Mouse (Mus musculus): Measurements from ENCODE around the gene Pcca. TPM values are rescaled to one million over a fixed set of nuclear protein-coding genes. Genes with fewer than 3 reads are reported as not detected.

Gene Pcca
- 10 to 100 TPM; 28.4 to 29.2 TPM for total RNA-seq (2021)
- long read RNA-seq, experiment 1, transcript Pcca-201 (24 exons, 2,592 nt): major isoform, 27 of 37 reads
- long read RNA-seq, experiment 1, partial matches to known transcripts: 1 of 37 reads
- long read RNA-seq, experiment 1, other reads (novel, unspliced or antisense): 9 of 37 reads
- long read RNA-seq, experiment 2, transcript Pcca-201 (24 exons, 2,592 nt): major isoform, 21 of 30 reads
- long read RNA-seq, experiment 2, partial matches to known transcripts: 3 of 30 reads
- long read RNA-seq, experiment 2, other reads (novel, unspliced or antisense): 5 of 30 reads

- peak; percentile 93 to 96 for DNase-seq (ENCODE audit: low spot score in 2 of 2)
Measured at GRCm38 (mm10) chr14:122534017-122534924, at the start of gene Pcca. Pcca (plus strand) TSS chr14:122534324.

- no peak for DNase-seq (ENCODE audit: low spot score in 2 of 2)
Measured at GRCm38 (mm10) chr14:122484458-122484843, 49.7 kb upstream of the Pcca start.

- DNase-seq (ENCODE audit: low spot score in 2 of 2): peak in 1 of 2 experiments; percentile 5
Measured at GRCm38 (mm10) chr14:122484844-122485551, 49.1 kb upstream of the Pcca start.

GRCm38 (mm10) chr14:122485635-122486181 lies 48.4 kb upstream of the Pcca start:
- peak in 1 of 2 experiments; percentile 6 for DNase-seq (ENCODE audit: low spot score in 2 of 2)

- no peak for DNase-seq (ENCODE audit: low spot score in 2 of 2)
Measured at GRCm38 (mm10) chr14:122486611-122487010, 47.5 kb upstream of the Pcca start.

GRCm38 (mm10) chr14:122487366-122487765 lies 46.8 kb upstream of the Pcca start:
- DNase-seq (ENCODE audit: low spot score in 2 of 2): no peak

GRCm38 (mm10) chr14:122489041-122489440 lies 45.1 kb upstream of the Pcca start:
- no peak for DNase-seq (ENCODE audit: low spot score in 2 of 2)

- DNase-seq (ENCODE audit: low spot score in 2 of 2): no peak
Measured at GRCm38 (mm10) chr14:122489686-122490414, 44.3 kb upstream of the Pcca start.

GRCm38 (mm10) chr14:122490441-122491328 lies 43.4 kb upstream of the Pcca start, which contains the start of gene Gm10837:
Gm10837 (plus strand) TSS chr14:122490586.
- no peak for DNase-seq (ENCODE audit: low spot score in 2 of 2)

GRCm38 (mm10) chr14:122491521-122491920 lies 42.6 kb upstream of the Pcca start:
- DNase-seq (ENCODE audit: low spot score in 2 of 2): no peak

GRCm38 (mm10) chr14:122492015-122492414 lies 42.1 kb upstream of the Pcca start:
- no peak for DNase-seq (ENCODE audit: low spot score in 2 of 2)

GRCm38 (mm10) chr14:122509058-122509457 lies 25.1 kb upstream of the Pcca start:
- no peak for DNase-seq (ENCODE audit: low spot score in 2 of 2)

- DNase-seq (ENCODE audit: low spot score in 2 of 2): no peak
Measured at GRCm38 (mm10) chr14:122511519-122511918, 22.6 kb upstream of the Pcca start.

- DNase-seq (ENCODE audit: low spot score in 2 of 2): no peak
Measured at GRCm38 (mm10) chr14:122513511-122514036, 20.6 kb upstream of the Pcca start.

- DNase-seq (ENCODE audit: low spot score in 2 of 2): no peak
Measured at GRCm38 (mm10) chr14:122528475-122528874, 5.6 kb upstream of the Pcca start.

GRCm38 (mm10) chr14:122535986-122536385 lies 1.9 kb downstream of the Pcca start:
- no peak for DNase-seq (ENCODE audit: low spot score in 2 of 2)

GRCm38 (mm10) chr14:122548421-122548820 lies 14.3 kb downstream of the Pcca start:
- no peak for DNase-seq (ENCODE audit: low spot score in 2 of 2)

GRCm38 (mm10) chr14:122548905-122549304 lies 14.8 kb downstream of the Pcca start:
- DNase-seq (ENCODE audit: low spot score in 2 of 2): no peak

GRCm38 (mm10) chr14:122552761-122553445 lies 18.8 kb downstream of the Pcca start:
- no peak for DNase-seq (ENCODE audit: low spot score in 2 of 2)

All from gastrocnemius, postnatal 4 days (tissue).